Mouse (Mus musculus) heart, adult 2 months (tissue): ENCODE measurements around the gene Wdr54.

ENCODE experiments used
- CTCF ChIP-seq: fragments of 200-600 bp; IDR thresholded peaks from 2 replicates; pipeline ENCODE4 v1.8.1; 2022; ENCODE audit warnings: antibody characterized with exemption, mild to moderate bottlenecking, moderate library complexity
- EP300 ChIP-seq: fragments of 200-500 bp; IDR thresholded peaks from 2 replicates; pipeline ENCODE4 v1.6.1; 2011; ENCODE audit warnings: low read depth, low read length, control low read depth; ENCODE audit not compliant: insufficient read depth
- POLR2A ChIP-seq: fragments of 200-500 bp; IDR thresholded peaks from 2 replicates; pipeline ENCODE4 v1.6.1; 2011; ENCODE audit warnings: mild to moderate bottlenecking, low read depth, low read length, control low read depth; ENCODE audit not compliant: insufficient read depth

- no peak for TF ChIP-seq EP300
- TF ChIP-seq POLR2A, result no peak
- no peak for TF ChIP-seq CTCF
Observed at GRCm38 (mm10) chr6:83193571-83193970, 37.4 kb upstream of the Wdr54 start.
